ENCODE assay signal across 8 mouse cellular contexts in genomic region chr10:5805243-5805730, GRCm38 (mm10). TPM values are rescaled to one million over a fixed set of nuclear protein-coding genes. Genes with fewer than 3 reads are reported as not detected.
DNase-seq lines count a peak whose midpoint lies in the region; ATAC-seq and TF ChIP-seq lines count a peak whose summit lies in the region.

Gene Fbxo5 (minus strand): TSS chr10:5805600.

- ATAC-seq in common myeloid progenitor, adult 5-6 weeks (replicated peaks; ENCODE audit: low read depth, poor library complexity, severe bottlenecking): peak; percentile 84
- ATAC-seq in megakaryocyte progenitor cell, adult 5-6 weeks (replicated peaks; ENCODE audit: poor library complexity): peak; percentile 78

- DNase-seq in adipocyte (ENCODE audit: low spot score): peak; percentile 98
- peak; percentile 99 for DNase-seq in gastrocnemius, adult 2 months
- DNase-seq in hindlimb bud, embryonic 11.5 days (ENCODE audit: extremely low spot score, low read depth, low spot score): peak; percentile 81
- DNase-seq in left cerebral cortex, postnatal 10 days (ENCODE audit: extremely low spot score in 1 of 2, low spot score in 2 of 2): peak; percentile 98 to 99
- peak; percentile 99 for DNase-seq in right cerebral cortex, postnatal 25 days
- peak; percentile 98 for DNase-seq in urinary bladder, postnatal 4 days (ENCODE audit: low spot score in 2 of 2)

- peak within 1 kb of the TSS; percentile 77 for H3K4me3 ChIP-seq in gastrocnemius, adult 2 months

- H3K27ac ChIP-seq in gastrocnemius, adult 2 months: peak within 1 kb of the TSS; percentile 95

- intact Hi-C loops in gastrocnemius, adult 2 months (cut with DNase I): loop anchor here (1.0 kb wide), 1 partner anchor 19 kb away; no protein-coding TSS in a partner anchor
- intact Hi-C loops in left cerebral cortex, postnatal 10 days (cut with DNase I): no loop called here

- TF ChIP-seq CTCF in gastrocnemius, adult 2 months (IDR thresholded peaks at IDR 0.05): no peak

RNA-seq across cellular contexts. Expression of gene Fbxo5, which starts in this region (rescaled TPM):
- 36.2 and 48.4 TPM in 2 replicates for total RNA-seq in common myeloid progenitor, adult 5-6 weeks (2017)
- under 1 TPM; 0.36 to 0.45 TPM for total RNA-seq in gastrocnemius, adult 2 months (2021)
- 1 to 10 TPM; 1.7 to 2.7 TPM for total RNA-seq in left cerebral cortex, postnatal 10 days (2021)
- total RNA-seq in megakaryocyte progenitor cell, adult 5-6 weeks (2015): 49.3 and 49.5 TPM in 2 replicates
- 38.9 and 53.2 TPM in 2 replicates for total RNA-seq in megakaryocyte progenitor cell, adult 5-6 weeks (2017)

Comparison
In these comparisons a context has a peak if more than half of its experiments do, and no peak if none do; other contexts are left out.
1. Peak in every context shown above with its lines: DNase-seq, ATAC-seq, H3K4me3 ChIP-seq and H3K27ac ChIP-seq.
2. RNA of gene Fbxo5 (total RNA-seq): 38.9 to 53.2 TPM in megakaryocyte progenitor cell, adult 5-6 weeks and 36.2 to 48.4 TPM in common myeloid progenitor, adult 5-6 weeks; 1.7 to 2.7 TPM in left cerebral cortex, postnatal 10 days and 0.36 to 0.45 TPM in gastrocnemius, adult 2 months; every median in the first group is over 10 times any median in the second.
3. Peak in DNase-seq, H3K4me3 ChIP-seq and H3K27ac ChIP-seq in gastrocnemius, adult 2 months; RNA of the gene not detected or under 1 TPM.